Mouse (Mus musculus) G1E (cell line): ENCODE results near the gene Flvcr1. TPM values are rescaled to one million over a fixed set of nuclear protein-coding genes. Genes with fewer than 3 reads are reported as not detected.

Experiments used
- ATAC-seq: 2 replicates; pipeline ENCODE4 v1.8.0; 2016; ENCODE audit warnings: mild to moderate bottlenecking; ENCODE audit not compliant: insufficient number of reproducible peaks, poor library complexity, low FRiP score, severe bottlenecking; ENCODE audit errors: extremely low read depth
- DNase-seq: peaks from one replicate; pipeline ENCODE4 v3.0.0; 2012; ENCODE audit warnings: low spot score
- H3K27me3 ChIP-seq: 2 replicates; pipeline ENCODE4 v1.6.1; 2012; ENCODE audit warnings: mild to moderate bottlenecking, low read length, inconsistent platforms; ENCODE audit not compliant: insufficient read depth
- H3K36me3 ChIP-seq: replicated peaks from 2 replicates; pipeline ENCODE3; 2012; ENCODE audit warnings: mild to moderate bottlenecking, inconsistent platforms
- H3K4me1 ChIP-seq: 2 replicates; pipeline ENCODE4 v1.6.1; 2012; ENCODE audit warnings: low read depth, low read length, inconsistent platforms, mixed read lengths; ENCODE audit not compliant: insufficient read depth
- H3K4me3 ChIP-seq: 2 replicates; pipeline ENCODE4 v1.5.1; 2012; ENCODE audit warnings: low read depth, mild to moderate bottlenecking, inconsistent platforms, low read length, moderate library complexity, mixed read lengths
- H3K9me3 ChIP-seq: replicated peaks from 2 replicates; pipeline ENCODE4 v1.6.1; 2012; ENCODE audit warnings: inconsistent platforms
- CTCF ChIP-seq: IDR thresholded peaks from 2 replicates; pipeline ENCODE4 v1.5.1; 2012; ENCODE audit warnings: low read depth, low read length, inconsistent platforms, mixed read lengths
- GATA1 ChIP-seq: IDR thresholded peaks from 2 replicates; pipeline ENCODE4 v1.6.1; 2012; ENCODE audit warnings: borderline replicate concordance, low read length, inconsistent platforms, mixed read lengths
- GATA2 ChIP-seq: IDR thresholded peaks from 2 replicates; pipeline ENCODE4 v1.6.1; 2012; ENCODE audit warnings: low read depth, low read length, inconsistent platforms, borderline replicate concordance
- POLR2AphosphoS5 ChIP-seq: IDR thresholded peaks from 2 replicates; pipeline ENCODE4 v1.6.1; 2012; ENCODE audit warnings: low read depth, low read length, inconsistent platforms; ENCODE audit not compliant: insufficient replicate concordance
- TAL1 ChIP-seq: conservative IDR thresholded peaks from 2 replicates; pipeline ENCODE4 v1.6.1; 2012; ENCODE audit warnings: low read depth, low read length, inconsistent platforms, mixed read lengths
- polyA plus RNA-seq: library from polyadenylated mRNA; stranded (reverse); fragments of >175 nt; gene quantifications from 2 replicates; pipeline ENCODE4 v1.2.3, GENCODE M21; 2012
- total RNA-seq, 2 experiments: library from RNA; stranded (forward) in 1 of 2; stranded (reverse) in 1 of 2; fragments of 200-1000 nt in 1 of 2; fragments of >200 nt in 1 of 2; fragmentation: Nextera tagmentation in 1 of 2; gene quantifications; 2 replicates each; pipeline ENCODE4 v1.2.3; 2014 to 2017

Flvcr1 gene
- total and polyA plus RNA-seq, 3 experiments, result 8.2 to 22.5 (median 20.2) TPM

DNA sequence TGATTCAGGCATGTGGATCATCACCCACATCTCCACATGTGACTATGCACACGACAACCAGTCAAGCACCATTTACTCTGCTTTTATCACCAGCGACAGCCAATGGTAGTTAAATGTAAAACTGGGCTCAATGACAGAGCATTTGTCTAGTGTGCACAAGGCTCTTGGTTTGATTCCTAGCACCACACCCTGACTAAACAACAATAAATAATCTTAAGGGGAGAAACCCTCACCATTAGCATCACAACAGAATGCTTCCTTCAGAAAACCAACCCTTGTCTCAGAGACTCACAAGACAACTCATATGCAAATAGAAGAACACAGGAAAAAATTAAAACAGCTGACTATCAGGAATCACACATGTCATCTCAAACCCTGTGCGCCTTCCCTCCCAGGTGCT is 11.7 kb downstream of the Flvcr1 start:
- no peaks in the 10 kb centered on the region for H3K9me3 ChIP-seq
- H3K4me3 ChIP-seq, result no peak overlapping the region
- TF ChIP-seq CTCF (no peak), TAL1 (no peak), GATA1 (no peak)
- DNase-seq (no peak), ATAC-seq (no peak)
- H3K27me3 ChIP-seq, result no peaks in the 10 kb centered on the region
- peaks cover 67% of the 10 kb centered on the region for H3K36me3 ChIP-seq
- no peaks in the 10 kb centered on the region; the same call in 1 of the 2 replicates for H3K4me1 ChIP-seq

DNA sequence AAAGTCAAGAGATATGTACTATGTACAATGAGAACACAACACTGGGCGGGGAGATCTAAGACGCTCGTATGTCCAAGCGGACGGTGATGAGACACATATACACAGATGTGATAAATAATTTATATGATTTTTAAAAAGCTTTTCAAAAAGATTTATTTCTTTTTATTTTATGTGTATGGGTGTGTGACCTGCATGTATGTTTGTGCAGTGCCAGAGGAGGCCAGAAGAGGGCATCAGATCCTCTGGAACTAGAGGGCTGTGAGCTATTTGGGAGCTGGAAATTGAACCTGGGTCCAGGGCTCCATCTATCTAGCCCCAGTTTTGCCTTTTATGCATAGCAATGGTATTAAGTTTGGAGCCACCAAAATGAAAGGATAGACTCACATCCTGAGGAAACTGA is 17.3 kb downstream of the Flvcr1 start:
- TF ChIP-seq TAL1, result no peak
- no peak for TF ChIP-seq GATA2
- no peak for TF ChIP-seq CTCF
- no peak for TF ChIP-seq GATA1
- TF ChIP-seq POLR2AphosphoS5, result no peak

DNA sequence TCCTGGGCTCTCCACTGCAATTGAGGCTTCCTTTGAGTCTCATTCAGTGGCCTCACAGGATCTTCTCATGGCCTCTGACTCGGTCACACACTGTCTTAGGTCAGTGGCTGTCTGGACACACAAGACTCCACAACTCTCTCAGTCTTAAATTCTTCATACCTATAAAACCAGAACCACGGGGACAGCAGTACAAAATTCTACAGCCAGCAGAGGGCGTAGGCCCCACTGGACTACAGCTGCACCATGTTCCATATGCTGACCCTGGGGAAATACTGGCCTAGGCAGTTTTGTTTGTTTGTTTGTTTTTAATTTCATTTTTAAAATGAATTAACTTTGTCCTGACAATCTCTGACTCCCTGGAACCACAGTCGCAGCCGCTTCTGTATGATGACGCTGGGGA is 23.8 kb downstream of the Flvcr1 start:
- peaks cover 49% of the 10 kb centered on the region for H3K36me3 ChIP-seq
- no peak overlapping the region for H3K4me3 ChIP-seq
- no peaks in the 10 kb centered on the region for H3K27me3 ChIP-seq
- TF ChIP-seq CTCF (no peak), GATA2 (no peak)
- no peak for ATAC-seq
- no peaks in the 10 kb centered on the region for H3K9me3 ChIP-seq
- peaks cover 10% of the 10 kb centered on the region for H3K4me1 ChIP-seq
- no peak for DNase-seq

More for the DNA sequence above, 17.3 kb downstream of the Flvcr1 start:
- no peaks in the 10 kb centered on the region for H3K9me3 ChIP-seq
- no peak overlapping the region for H3K4me3 ChIP-seq
- peaks cover 10% of the 10 kb centered on the region for H3K4me1 ChIP-seq
- no peak for ATAC-seq
- peaks cover 78% of the 10 kb centered on the region for H3K36me3 ChIP-seq
- DNase-seq, result no peak
- no peaks in the 10 kb centered on the region for H3K27me3 ChIP-seq

DNA sequence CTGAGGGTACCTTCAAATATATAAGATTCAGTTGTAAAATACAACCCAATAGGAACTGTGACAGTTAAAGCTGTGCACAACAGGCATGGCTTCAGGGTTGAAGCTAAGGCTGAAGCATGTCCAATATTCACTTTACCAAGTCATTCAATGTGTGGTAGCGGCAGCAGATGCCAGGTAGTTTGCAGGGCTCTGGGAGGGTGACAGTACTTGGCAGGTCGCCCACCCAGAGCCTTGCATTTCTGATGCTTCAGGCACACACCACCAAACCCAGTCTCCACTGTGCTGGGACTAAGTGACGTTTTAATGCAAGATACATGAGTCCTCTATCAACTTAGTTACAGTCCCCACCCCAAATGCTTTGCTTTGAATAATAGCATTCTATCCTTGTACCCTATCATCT is 25.3 kb downstream of the Flvcr1 start:
- Histone ChIP-seq H3K4me1 (peaks cover 10% of the 10 kb centered on the region), H3K27me3 (no peaks in the 10 kb centered on the region), H3K9me3 (no peaks in the 10 kb centered on the region), H3K4me3 (no peak overlapping the region), H3K36me3 (peaks cover 41% of the 10 kb centered on the region)
- DNase-seq, result no peak
- no peak for ATAC-seq
- TF ChIP-seq GATA1 (no peak), TAL1 (no peak), GATA2 (no peak), CTCF (no peak), POLR2AphosphoS5 (no peak)

DNA sequence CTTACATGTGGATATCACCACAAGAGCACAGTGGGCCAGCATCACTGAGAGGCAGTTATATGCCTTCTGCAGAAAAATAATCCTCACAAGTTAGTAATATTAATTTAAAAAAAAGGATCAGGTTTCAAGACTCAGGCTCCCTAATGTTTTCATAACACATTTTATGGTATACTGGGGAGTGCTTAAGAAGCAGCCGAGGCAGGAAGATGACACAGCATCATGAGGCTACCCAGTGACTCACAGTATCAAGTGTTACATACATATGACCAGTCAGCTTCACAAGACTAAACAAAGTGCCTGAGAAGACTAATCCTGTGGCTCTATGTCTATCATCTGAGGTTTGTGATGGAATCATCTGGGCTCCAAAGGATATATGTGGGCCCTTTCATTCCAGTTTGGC is 27.9 kb downstream of the Flvcr1 start:
- Histone ChIP-seq H3K36me3 (peaks cover 20% of the 10 kb centered on the region), H3K27me3 (peaks cover 10% of the 10 kb centered on the region), H3K4me3 (no peak overlapping the region), H3K9me3 (no peaks in the 10 kb centered on the region), H3K4me1 (no peaks in the 10 kb centered on the region)
- DNase-seq, result no peak
- no peak for TF ChIP-seq GATA2
- no peak for TF ChIP-seq POLR2AphosphoS5
- TF ChIP-seq TAL1, result no peak
- TF ChIP-seq CTCF, result no peak
- no peak for TF ChIP-seq GATA1
- ATAC-seq, result 0 out of 2 replicates have a peak, but pooled peaks have one; percentile 38

DNA sequence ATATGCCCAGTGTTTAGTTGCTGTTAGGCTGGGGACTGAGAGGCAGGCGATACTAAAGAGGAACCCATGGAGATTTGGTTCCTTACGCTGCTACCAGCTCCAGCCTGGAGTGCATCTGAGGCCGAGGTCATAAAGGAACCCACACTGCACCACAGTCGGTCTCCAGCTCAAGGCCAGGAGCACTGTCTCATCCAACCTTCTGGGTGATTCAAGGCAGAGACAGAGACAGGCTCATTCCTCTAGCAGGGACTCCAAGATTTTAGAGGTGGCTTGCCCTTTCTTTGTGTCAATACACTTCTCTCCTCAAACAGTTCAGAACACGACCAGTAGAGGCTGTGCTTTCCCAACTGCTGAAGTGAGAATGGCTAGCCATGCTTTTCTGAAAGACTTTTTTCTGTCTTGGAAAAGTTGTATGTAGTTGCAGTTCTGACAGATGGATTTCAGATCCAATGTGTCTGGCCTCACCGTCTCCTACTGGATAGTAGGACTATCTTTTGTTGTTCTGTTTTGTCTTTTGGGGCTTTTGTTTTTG is 29.5 kb downstream of the Flvcr1 start:
- H3K4me3 ChIP-seq, result no peak overlapping the region
- H3K36me3 ChIP-seq, result peaks cover 5% of the 10 kb centered on the region
- TF ChIP-seq CTCF (no peak), TAL1 (no peak), GATA1 (no peak), GATA2 (no peak), POLR2AphosphoS5 (no peak)
- DNase-seq (no peak), ATAC-seq (no peak)
- no peaks in the 10 kb centered on the region for H3K9me3 ChIP-seq
- H3K4me1 ChIP-seq, result no peaks in the 10 kb centered on the region
- H3K27me3 ChIP-seq, result peaks cover 22% of the 10 kb centered on the region

DNA sequence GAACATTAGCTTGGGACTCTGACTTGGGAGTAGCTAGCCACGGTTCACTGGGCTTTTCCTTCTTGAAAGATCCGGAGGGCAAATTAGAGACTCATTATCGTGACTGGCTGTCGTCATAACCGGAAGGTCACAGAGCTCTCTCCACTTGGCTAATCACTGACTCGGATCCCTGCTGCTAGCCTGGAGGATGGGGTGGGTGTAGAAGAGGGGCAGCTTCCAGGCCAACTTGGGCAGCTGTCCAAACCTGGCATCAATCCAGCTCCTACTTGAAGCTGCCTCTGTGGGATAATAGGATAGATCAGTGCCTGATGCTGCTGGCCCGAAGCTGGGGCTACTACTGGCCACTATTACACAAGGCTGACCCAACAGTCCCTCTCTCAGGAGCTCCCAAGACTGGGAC is 30.4 kb downstream of the Flvcr1 start:
- TF ChIP-seq GATA1 (no peak), CTCF (no peak), GATA2 (no peak), TAL1 (no peak), POLR2AphosphoS5 (no peak)
- ATAC-seq (no peak), DNase-seq (no peak)
- no peak overlapping the region for H3K4me3 ChIP-seq
- H3K4me1 ChIP-seq, result no peaks in the 10 kb centered on the region
- H3K27me3 ChIP-seq, result peaks cover 26% of the 10 kb centered on the region
- H3K36me3 ChIP-seq, result peaks cover 3% of the 10 kb centered on the region
- no peaks in the 10 kb centered on the region for H3K9me3 ChIP-seq
